Mouse (Mus musculus): ENCODE results near the gene Slc30a6. TPM values are rescaled to one million over a fixed set of nuclear protein-coding genes. Genes with fewer than 3 reads are reported as not detected.

Gene Slc30a6
- total and polyA plus RNA-seq, 3 experiments = 1.2 to 50.7 (median 15.4) TPM

- ATAC-seq (ENCODE audit: extremely low read depth, insufficient number of reproducible peaks, low FRiP score, poor library complexity, severe bottlenecking) = no peak
- Histone ChIP-seq H3K36me3 (replicated peaks) (peaks cover 17% of the 10 kb centered on the region), H3K4me3 (ENCODE audit: low read depth, low read length) (no peak overlapping the region), H3K27me3 (ENCODE audit: insufficient read depth, low read length) (no peaks in the 10 kb centered on the region), H3K4me1 (ENCODE audit: insufficient read depth, low read depth, low read length) (no peaks in the 10 kb centered on the region), H3K9me3 (replicated peaks) (no peaks in the 10 kb centered on the region)
- TF ChIP-seq CTCF (IDR thresholded peaks at IDR 0.05; ENCODE audit: low read depth, low read length) = no peak
- TF ChIP-seq GATA2 (IDR thresholded peaks at IDR 0.05; ENCODE audit: borderline replicate concordance, low read depth, low read length) = no peak
- TF ChIP-seq TAL1 (conservative IDR thresholded peaks at IDR 0.05; ENCODE audit: low read depth, low read length) = no peak
- no peak for TF ChIP-seq POLR2AphosphoS5 (IDR thresholded peaks at IDR 0.05; ENCODE audit: insufficient replicate concordance, low read depth, low read length)
- TF ChIP-seq GATA1 (IDR thresholded peaks at IDR 0.05; ENCODE audit: borderline replicate concordance, low read length) = no peak
- DNase-seq (ENCODE audit: low spot score) = no peak
Observed at GRCm38 (mm10) chr17:74430074-74430473, 34.7 kb downstream of the Slc30a6 start.

GRCm38 (mm10) chr17:74431481-74431880 lies 36.1 kb downstream of the Slc30a6 start:
- H3K36me3 ChIP-seq (replicated peaks) = peaks cover 11% of the 10 kb centered on the region
- ATAC-seq (ENCODE audit: extremely low read depth, insufficient number of reproducible peaks, low FRiP score, poor library complexity, severe bottlenecking) = no peak
- TF ChIP-seq CTCF (IDR thresholded peaks at IDR 0.05; ENCODE audit: low read depth, low read length) = no peak
- TF ChIP-seq POLR2AphosphoS5 (IDR thresholded peaks at IDR 0.05; ENCODE audit: insufficient replicate concordance, low read depth, low read length) = no peak
- no peak for TF ChIP-seq GATA2 (IDR thresholded peaks at IDR 0.05; ENCODE audit: borderline replicate concordance, low read depth, low read length)
- DNase-seq (ENCODE audit: low spot score) = no peak
- H3K4me1 ChIP-seq (ENCODE audit: insufficient read depth, low read depth, low read length) = no peaks in the 10 kb centered on the region
- no peaks in the 10 kb centered on the region for H3K27me3 ChIP-seq (ENCODE audit: insufficient read depth, low read length)
- no peak overlapping the region for H3K4me3 ChIP-seq (ENCODE audit: low read depth, low read length)
- H3K9me3 ChIP-seq (replicated peaks) = no peaks in the 10 kb centered on the region

- TF ChIP-seq CTCF (IDR thresholded peaks at IDR 0.05; ENCODE audit: low read depth, low read length) = no peak
- no peak for TF ChIP-seq GATA2 (IDR thresholded peaks at IDR 0.05; ENCODE audit: borderline replicate concordance, low read depth, low read length)
- TF ChIP-seq GATA1 (IDR thresholded peaks at IDR 0.05; ENCODE audit: borderline replicate concordance, low read length) = no peak
- TF ChIP-seq POLR2AphosphoS5 (IDR thresholded peaks at IDR 0.05; ENCODE audit: insufficient replicate concordance, low read depth, low read length) = no peak
- TF ChIP-seq TAL1 (conservative IDR thresholded peaks at IDR 0.05; ENCODE audit: low read depth, low read length) = no peak
- Histone ChIP-seq H3K9me3 (replicated peaks) (no peaks in the 10 kb centered on the region), H3K4me1 (ENCODE audit: insufficient read depth, low read depth, low read length) (no peaks in the 10 kb centered on the region), H3K36me3 (replicated peaks) (no peaks in the 10 kb centered on the region), H3K4me3 (ENCODE audit: low read depth, low read length) (no peak overlapping the region), H3K27me3 (ENCODE audit: insufficient read depth, low read length) (no peaks in the 10 kb centered on the region)
- no peak for ATAC-seq (ENCODE audit: extremely low read depth, insufficient number of reproducible peaks, low FRiP score, poor library complexity, severe bottlenecking)
- no peak for DNase-seq (ENCODE audit: low spot score)
Observed at GRCm38 (mm10) chr17:74432631-74433030, 37.2 kb downstream of the Slc30a6 start.

- no peaks in the 10 kb centered on the region for H3K36me3 ChIP-seq (replicated peaks)
- H3K4me3 ChIP-seq (ENCODE audit: low read depth, low read length) = no peak overlapping the region
- no peaks in the 10 kb centered on the region for H3K9me3 ChIP-seq (replicated peaks)
- no peak for ATAC-seq (ENCODE audit: extremely low read depth, insufficient number of reproducible peaks, low FRiP score, poor library complexity, severe bottlenecking)
- TF ChIP-seq GATA1 (IDR thresholded peaks at IDR 0.05; ENCODE audit: borderline replicate concordance, low read length) (no peak), CTCF (IDR thresholded peaks at IDR 0.05; ENCODE audit: low read depth, low read length) (no peak), TAL1 (conservative IDR thresholded peaks at IDR 0.05; ENCODE audit: low read depth, low read length) (no peak), GATA2 (IDR thresholded peaks at IDR 0.05; ENCODE audit: borderline replicate concordance, low read depth, low read length) (no peak), POLR2AphosphoS5 (IDR thresholded peaks at IDR 0.05; ENCODE audit: insufficient replicate concordance, low read depth, low read length) (no peak)
- no peaks in the 10 kb centered on the region for H3K27me3 ChIP-seq (ENCODE audit: insufficient read depth, low read length)
- DNase-seq (ENCODE audit: low spot score) = no peak
- H3K4me1 ChIP-seq (ENCODE audit: insufficient read depth, low read depth, low read length) = peaks cover 2% of the 10 kb centered on the region; the same call in 1 of the 2 replicates
Observed at GRCm38 (mm10) chr17:74437762-74438161, 42.4 kb downstream of the Slc30a6 start.

- H3K4me1 ChIP-seq (ENCODE audit: insufficient read depth, low read depth, low read length) = peaks cover 2% of the 10 kb centered on the region; the same call in 1 of the 2 replicates
- ATAC-seq (ENCODE audit: extremely low read depth, insufficient number of reproducible peaks, low FRiP score, poor library complexity, severe bottlenecking) = no peak
- H3K27me3 ChIP-seq (ENCODE audit: insufficient read depth, low read length) = no peaks in the 10 kb centered on the region; the same call in 1 of the 2 replicates
- TF ChIP-seq GATA2 (IDR thresholded peaks at IDR 0.05; ENCODE audit: borderline replicate concordance, low read depth, low read length) (no peak), POLR2AphosphoS5 (IDR thresholded peaks at IDR 0.05; ENCODE audit: insufficient replicate concordance, low read depth, low read length) (no peak), TAL1 (conservative IDR thresholded peaks at IDR 0.05; ENCODE audit: low read depth, low read length) (no peak), CTCF (IDR thresholded peaks at IDR 0.05; ENCODE audit: low read depth, low read length) (no peak), GATA1 (IDR thresholded peaks at IDR 0.05; ENCODE audit: borderline replicate concordance, low read length) (no peak)
- no peaks in the 10 kb centered on the region for H3K36me3 ChIP-seq (replicated peaks)
- H3K9me3 ChIP-seq (replicated peaks) = no peaks in the 10 kb centered on the region
- no peak for DNase-seq (ENCODE audit: low spot score)
- no peak overlapping the region for H3K4me3 ChIP-seq (ENCODE audit: low read depth, low read length)
Observed at GRCm38 (mm10) chr17:74440486-74440885, 45.1 kb downstream of the Slc30a6 start.

GRCm38 (mm10) chr17:74449776-74450175 lies 54.4 kb downstream of the Slc30a6 start:
- TF ChIP-seq CTCF (IDR thresholded peaks at IDR 0.05; ENCODE audit: low read depth, low read length) = no peak
- TF ChIP-seq POLR2AphosphoS5 (IDR thresholded peaks at IDR 0.05; ENCODE audit: insufficient replicate concordance, low read depth, low read length) = no peak
- no peak for TF ChIP-seq GATA2 (IDR thresholded peaks at IDR 0.05; ENCODE audit: borderline replicate concordance, low read depth, low read length)
- TF ChIP-seq TAL1 (conservative IDR thresholded peaks at IDR 0.05; ENCODE audit: low read depth, low read length) = no peak
- TF ChIP-seq GATA1 (IDR thresholded peaks at IDR 0.05; ENCODE audit: borderline replicate concordance, low read length) = no peak
- ATAC-seq (ENCODE audit: extremely low read depth, insufficient number of reproducible peaks, low FRiP score, poor library complexity, severe bottlenecking) = no peak
- no peaks in the 10 kb centered on the region for H3K36me3 ChIP-seq (replicated peaks)

More at GRCm38 (mm10) chr17:74449776-74450175, 54.4 kb downstream of the Slc30a6 start:
- Histone ChIP-seq H3K4me1 (ENCODE audit: insufficient read depth, low read depth, low read length) (no peaks in the 10 kb centered on the region), H3K4me3 (ENCODE audit: low read depth, low read length) (no peak overlapping the region), H3K9me3 (replicated peaks) (no peaks in the 10 kb centered on the region), H3K27me3 (ENCODE audit: insufficient read depth, low read length) (peaks cover 5% of the 10 kb centered on the region)
- no peak for DNase-seq (ENCODE audit: low spot score)
